Mouse (Mus musculus) bone marrow, adult 2 months (tissue): ENCODE results near the gene Rgs7.

ENCODE experiments used
- CTCF ChIP-seq: fragments of 200-500 bp; IDR thresholded peaks from 2 replicates; pipeline ENCODE4 v1.5.1; 2011; ENCODE audit warnings: low read length, control low read depth; ENCODE audit not compliant: control insufficient read depth, insufficient read depth
- POLR2A ChIP-seq: fragments of 200-500 bp; IDR thresholded peaks from 2 replicates; pipeline ENCODE4 v1.6.1; 2011; ENCODE audit warnings: low read depth, mild to moderate bottlenecking, control low read depth, low read length, borderline replicate concordance; ENCODE audit not compliant: control insufficient read depth

- TF ChIP-seq POLR2A (no peak), CTCF (no peak)
Measured at GRCm38 (mm10) chr1:175262341-175262740, 230.0 kb downstream of the Rgs7 start.
